Comparison of ENCODE assay signal across 16 mouse cellular contexts in the genomic region with DNA sequence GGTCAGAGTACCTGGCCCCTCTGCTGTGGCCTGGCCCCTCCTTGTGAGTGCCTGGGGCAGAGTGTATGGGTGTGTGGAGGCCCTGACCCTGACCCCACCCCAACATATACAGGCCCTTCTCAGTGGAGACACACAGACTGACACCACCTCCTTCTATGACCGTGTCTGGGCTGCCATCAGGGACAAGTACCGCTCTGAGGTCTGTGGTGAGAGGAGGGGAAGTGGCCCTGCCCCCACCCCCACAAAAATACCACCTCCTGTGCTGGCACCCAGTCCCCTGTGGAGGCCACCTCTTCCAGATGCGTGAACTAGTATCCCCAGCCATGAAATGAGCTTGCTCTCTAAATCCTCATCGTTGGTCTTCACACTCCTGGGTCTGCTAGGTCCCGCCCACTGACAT. TPM values are rescaled to one million over a fixed set of nuclear protein-coding genes. Genes with fewer than 3 reads are reported as not detected.
DNase-seq lines count a peak whose midpoint lies in the region; ATAC-seq and TF ChIP-seq lines count a peak whose summit lies in the region.
"Had no signal": no experiment of that assay in that cellular context is flagged by ENCODE, and none has a peak within 500 bp of the region (broad histone marks: within the 10 kb centered on the region; RNA-seq: fewer than 3 reads in every experiment).

No protein-coding gene starts in this region.

- H3K4me1 ChIP-seq in forebrain, embryonic 13.5 days: 0 out of 2 replicates have a peak, but pooled peaks cover 2% of the 10 kb centered on the region
- 0 out of 2 replicates have a peak, but pooled peaks cover 2% of the 10 kb centered on the region for H3K4me1 ChIP-seq in forebrain, embryonic 11.5 days (replicated peaks; ENCODE audit: control insufficient read depth, insufficient read depth, low read length)
- no peaks in the 10 kb centered on the region for H3K4me1 ChIP-seq in liver, embryonic 12.5 days
- H3K4me1 ChIP-seq in liver, postnatal 0 days (ENCODE audit: insufficient read depth): no peaks in the 10 kb centered on the region
- no peaks in the 10 kb centered on the region for H3K4me1 ChIP-seq in hindbrain, postnatal 0 days (ENCODE audit: insufficient read depth, low read length)

- no peaks in the 10 kb centered on the region for H3K27me3 ChIP-seq in forebrain, embryonic 13.5 days
- no peaks in the 10 kb centered on the region for H3K27me3 ChIP-seq in forebrain, embryonic 11.5 days (ENCODE audit: control insufficient read depth, insufficient read depth, low read length)
- H3K27me3 ChIP-seq in liver, embryonic 12.5 days (replicated peaks): no peaks in the 10 kb centered on the region
- H3K27me3 ChIP-seq in liver, postnatal 0 days (ENCODE audit: insufficient read depth, low read length): no peaks in the 10 kb centered on the region
- H3K27me3 ChIP-seq in hindbrain, postnatal 0 days (ENCODE audit: insufficient read depth, low read length): no peaks in the 10 kb centered on the region
- H3K27me3 ChIP-seq: Patski had no signal

- H3K9me3 ChIP-seq in forebrain, embryonic 13.5 days (replicated peaks): no peaks in the 10 kb centered on the region
- no peaks in the 10 kb centered on the region for H3K9me3 ChIP-seq in forebrain, embryonic 11.5 days (ENCODE audit: control insufficient read depth, low read length)
- H3K9me3 ChIP-seq in liver, embryonic 12.5 days (replicated peaks): no peaks in the 10 kb centered on the region
- no peaks in the 10 kb centered on the region for H3K9me3 ChIP-seq in liver, postnatal 0 days (ENCODE audit: low read length)
- no peaks in the 10 kb centered on the region for H3K9me3 ChIP-seq in hindbrain, postnatal 0 days (ENCODE audit: low read length)

- H3K4me2 ChIP-seq in forebrain, embryonic 13.5 days: no peak overlapping the region
- no peak overlapping the region for H3K4me2 ChIP-seq in forebrain, embryonic 11.5 days (ENCODE audit: low read depth, low read length, severe bottlenecking)
- H3K4me2 ChIP-seq in liver, embryonic 12.5 days: no peak overlapping the region
- no peak overlapping the region for H3K4me2 ChIP-seq in liver, postnatal 0 days (ENCODE audit: low read depth, low read length)
- H3K4me2 ChIP-seq in hindbrain, postnatal 0 days (ENCODE audit: low read depth, low read length): no peak overlapping the region

- DNase-seq in forebrain, embryonic 11.5 days (ENCODE audit: low spot score): no peak
- DNase-seq in liver, postnatal 0 days: no peak
- DNase-seq in hindbrain, postnatal 0 days (ENCODE audit: low spot score): no peak
- no peak for DNase-seq in testis, postnatal 14 days (ENCODE audit: low spot score)
- DNase-seq: cerebellum, adult 8-10 months; embryo, embryonic 11 days; kidney, postnatal 36 days; lung, postnatal 4 days had no signal

- ATAC-seq in forebrain, embryonic 13.5 days: peak; percentile 22; the same call in 1 of the 2 replicates
- no peak for ATAC-seq in forebrain, embryonic 11.5 days (replicated peaks; ENCODE audit: low FRiP score)
- ATAC-seq in liver, embryonic 12.5 days: peak; percentile 21; the same call in 1 of the 2 replicates
- no peak for ATAC-seq in liver, postnatal 0 days
- peak; percentile 19 for ATAC-seq in activated CD4-positive, CD25-positive, alpha-beta regulatory T cell, adult 4 months
- ATAC-seq in hindbrain, postnatal 0 days: 0 out of 2 replicates have a peak, but pooled peaks have one; percentile 1
- ATAC-seq in erythroblast, adult 5-6 weeks (replicated peaks; ENCODE audit: low FRiP score, poor library complexity, severe bottlenecking): no peak
- ATAC-seq: Patski had no signal

- WGBS in forebrain, embryonic 13.5 days: 87% methylated on average over 5 of the region's 5 CpGs
- 89% methylated on average over 5 of the region's 5 CpGs for WGBS in forebrain, embryonic 11.5 days
- 63% methylated on average over 5 of the region's 5 CpGs for WGBS in liver, embryonic 12.5 days (ENCODE audit: insufficient replicate concordance)
- 74% methylated on average over 5 of the region's 5 CpGs for WGBS in liver, postnatal 0 days (ENCODE audit: insufficient replicate concordance)
- 83% methylated on average over 5 of the region's 5 CpGs for WGBS in hindbrain, postnatal 0 days

- TF ChIP-seq CTCF in liver, postnatal 0 days (IDR thresholded peaks at IDR 0.05; ENCODE audit: low read depth): no peak
- TF ChIP-seq CTCF in hindbrain, postnatal 0 days (IDR thresholded peaks at IDR 0.05; ENCODE audit: low read depth): no peak

- no peak overlapping the region for H3K9ac ChIP-seq in forebrain, embryonic 13.5 days
- H3K9ac ChIP-seq in forebrain, embryonic 11.5 days (ENCODE audit: low read length): no peak overlapping the region
- H3K9ac ChIP-seq in liver, embryonic 12.5 days: no peak overlapping the region
- no peak overlapping the region for H3K9ac ChIP-seq in liver, postnatal 0 days (replicated peaks)
- no peak overlapping the region for H3K9ac ChIP-seq in hindbrain, postnatal 0 days (replicated peaks; ENCODE audit: low read length)

- no peak for TF ChIP-seq EP300 in liver, postnatal 0 days (IDR thresholded peaks at IDR 0.05; ENCODE audit: low read depth)

- no peak overlapping the region for H3K27ac ChIP-seq in forebrain, embryonic 13.5 days
- H3K27ac ChIP-seq in forebrain, embryonic 11.5 days (ENCODE audit: low read depth, low read length): no peak overlapping the region
- H3K27ac ChIP-seq in liver, embryonic 12.5 days: no peak overlapping the region
- no peak overlapping the region for H3K27ac ChIP-seq in liver, postnatal 0 days (ENCODE audit: low read depth)
- no peak overlapping the region for H3K27ac ChIP-seq in hindbrain, postnatal 0 days

- H3K4me3 ChIP-seq in forebrain, embryonic 13.5 days: no peak overlapping the region
- no peak overlapping the region for H3K4me3 ChIP-seq in forebrain, embryonic 11.5 days (ENCODE audit: low read depth, low read length)
- H3K4me3 ChIP-seq in liver, embryonic 12.5 days: no peak overlapping the region
- no peak overlapping the region for H3K4me3 ChIP-seq in liver, postnatal 0 days (ENCODE audit: low read depth, low read length)
- no peak overlapping the region for H3K4me3 ChIP-seq in hindbrain, postnatal 0 days (ENCODE audit: low read length)

- peaks cover 96% of the 10 kb centered on the region for H3K36me3 ChIP-seq in forebrain, embryonic 13.5 days (ENCODE audit: poor library complexity, severe bottlenecking)
- peaks cover 38% of the 10 kb centered on the region for H3K36me3 ChIP-seq in forebrain, embryonic 11.5 days (ENCODE audit: control insufficient read depth, insufficient read depth, low read length)
- H3K36me3 ChIP-seq in liver, embryonic 12.5 days: peaks cover 88% of the 10 kb centered on the region
- peaks cover 71% of the 10 kb centered on the region for H3K36me3 ChIP-seq in liver, postnatal 0 days (replicated peaks; ENCODE audit: insufficient read depth, low read length)
- peaks cover 75% of the 10 kb centered on the region for H3K36me3 ChIP-seq in hindbrain, postnatal 0 days (ENCODE audit: insufficient read depth, low read length)

RNA-seq across cellular contexts. Expression of gene Prkcsh, which starts 8.4 kb away (rescaled TPM):
- 84.2 and 89.6 TPM in 2 replicates for polyA plus RNA-seq in forebrain, embryonic 13.5 days (2015; fragmentation: Nextera tagmentation; extraction: Ambion mirVana)
- polyA plus RNA-seq in forebrain, embryonic 11.5 days (2014; fragmentation: Nextera tagmentation; extraction: Ambion mirVana): 86.9 and 94.3 TPM in 2 replicates
- 65.0 and 68.5 TPM in 2 replicates for polyA plus RNA-seq in liver, embryonic 12.5 days (2016; fragmentation: Nextera tagmentation; extraction: Ambion mirVana)
- 47.0 and 47.6 TPM in 2 replicates for polyA plus RNA-seq in liver, postnatal 0 days (2015; fragmentation: Nextera tagmentation; extraction: Ambion mirVana)
- 10 to 100 TPM; 28.9 to 43.9 TPM for polyA plus RNA-seq in activated CD4-positive, CD25-positive, alpha-beta regulatory T cell, adult 4 months (2017; shearing (Covaris generic))
- 84.9 and 89.7 TPM in 2 replicates for total RNA-seq in hindbrain, postnatal 0 days (2014; rRNA removed)
- 67.5 and 69.7 TPM in 2 replicates for polyA plus RNA-seq in hindbrain, postnatal 0 days (2015; fragmentation: Nextera tagmentation; extraction: Ambion mirVana)
- 13.1 and 13.4 TPM in 2 replicates for total RNA-seq in erythroblast, adult 5-6 weeks (2015; ENCODE audit: low replicate concordance)
- 20.2 and 25.0 TPM in 2 replicates for total RNA-seq in erythroblast, adult 5-6 weeks (2017; ENCODE audit: low replicate concordance)

RNA-seq across cellular contexts. Expression of gene Ccdc151, which starts 8.6 kb away (rescaled TPM):
- 4.0 and 4.6 TPM in 2 replicates for polyA plus RNA-seq in forebrain, embryonic 13.5 days (2015; fragmentation: Nextera tagmentation; extraction: Ambion mirVana)
- 4.2 and 6.9 TPM in 2 replicates for polyA plus RNA-seq in forebrain, embryonic 11.5 days (2014; fragmentation: Nextera tagmentation; extraction: Ambion mirVana)
- polyA plus RNA-seq in liver, embryonic 12.5 days (2016; fragmentation: Nextera tagmentation; extraction: Ambion mirVana): 0.12 TPM in 1 of 2 replicates, not detected in the other
- not detected in 2 replicates for polyA plus RNA-seq in liver, postnatal 0 days (2015; fragmentation: Nextera tagmentation; extraction: Ambion mirVana)
- not detected for polyA plus RNA-seq in activated CD4-positive, CD25-positive, alpha-beta regulatory T cell, adult 4 months (2017; shearing (Covaris generic))
- total RNA-seq in hindbrain, postnatal 0 days (2014; rRNA removed): 3.3 and 6.0 TPM in 2 replicates
- 4.2 and 4.6 TPM in 2 replicates for polyA plus RNA-seq in hindbrain, postnatal 0 days (2015; fragmentation: Nextera tagmentation; extraction: Ambion mirVana)
- total RNA-seq in erythroblast, adult 5-6 weeks (2015; ENCODE audit: low replicate concordance): 4.2 TPM in 1 of 2 replicates, not detected in the other
- 0.84 and 0.85 TPM in 2 replicates for total RNA-seq in erythroblast, adult 5-6 weeks (2017; ENCODE audit: low replicate concordance)
- total RNA-seq: gastrocnemius, adult 8-10 months had no signal
- polyA plus RNA-seq: heart, embryonic 14.5 days had no signal

RNA-seq across cellular contexts. Expression of gene Rgl3, which starts 21.8 kb away (rescaled TPM):
- polyA plus RNA-seq in forebrain, embryonic 13.5 days (2015; fragmentation: Nextera tagmentation; extraction: Ambion mirVana): 1.1 and 1.2 TPM in 2 replicates
- 1.1 and 3.4 TPM in 2 replicates for polyA plus RNA-seq in forebrain, embryonic 11.5 days (2014; fragmentation: Nextera tagmentation; extraction: Ambion mirVana)
- 0.20 and 0.46 TPM in 2 replicates for polyA plus RNA-seq in liver, embryonic 12.5 days (2016; fragmentation: Nextera tagmentation; extraction: Ambion mirVana)
- 0.14 and 0.32 TPM in 2 replicates for polyA plus RNA-seq in liver, postnatal 0 days (2015; fragmentation: Nextera tagmentation; extraction: Ambion mirVana)
- not detected for polyA plus RNA-seq in activated CD4-positive, CD25-positive, alpha-beta regulatory T cell, adult 4 months (2017; shearing (Covaris generic))
- 4.2 and 5.1 TPM in 2 replicates for total RNA-seq in hindbrain, postnatal 0 days (2014; rRNA removed)
- 2.5 and 3.5 TPM in 2 replicates for polyA plus RNA-seq in hindbrain, postnatal 0 days (2015; fragmentation: Nextera tagmentation; extraction: Ambion mirVana)
- not detected in 2 replicates for total RNA-seq in erythroblast, adult 5-6 weeks (2015; ENCODE audit: low replicate concordance)
- not detected in 2 replicates for total RNA-seq in erythroblast, adult 5-6 weeks (2017; ENCODE audit: low replicate concordance)

RNA-seq across cellular contexts. Expression of gene Elavl3, which starts 40.8 kb away (rescaled TPM):
- 63.7 and 66.4 TPM in 2 replicates for polyA plus RNA-seq in forebrain, embryonic 13.5 days (2015; fragmentation: Nextera tagmentation; extraction: Ambion mirVana)
- polyA plus RNA-seq in forebrain, embryonic 11.5 days (2014; fragmentation: Nextera tagmentation; extraction: Ambion mirVana): 53.5 and 60.0 TPM in 2 replicates
- polyA plus RNA-seq in liver, embryonic 12.5 days (2016; fragmentation: Nextera tagmentation; extraction: Ambion mirVana): 0.02 TPM in 1 of 2 replicates, not detected in the other
- polyA plus RNA-seq in liver, postnatal 0 days (2015; fragmentation: Nextera tagmentation; extraction: Ambion mirVana): not detected in 2 replicates
- polyA plus RNA-seq in activated CD4-positive, CD25-positive, alpha-beta regulatory T cell, adult 4 months (2017; shearing (Covaris generic)): not detected
- total RNA-seq in hindbrain, postnatal 0 days (2014; rRNA removed): 192 and 204 TPM in 2 replicates
- 69.9 and 71.7 TPM in 2 replicates for polyA plus RNA-seq in hindbrain, postnatal 0 days (2015; fragmentation: Nextera tagmentation; extraction: Ambion mirVana)
- not detected in 2 replicates for total RNA-seq in erythroblast, adult 5-6 weeks (2015; ENCODE audit: low replicate concordance)
- not detected in 2 replicates for total RNA-seq in erythroblast, adult 5-6 weeks (2017; ENCODE audit: low replicate concordance)
- total RNA-seq: liver, adult 2 months had no signal
- polyA plus RNA-seq: liver, adult 2 months had no signal

RNA-seq across cellular contexts. Expression of gene Epor, which starts 47.7 kb away (rescaled TPM):
- 0.99 and 1.9 TPM in 2 replicates for polyA plus RNA-seq in forebrain, embryonic 13.5 days (2015; fragmentation: Nextera tagmentation; extraction: Ambion mirVana)
- polyA plus RNA-seq in forebrain, embryonic 11.5 days (2014; fragmentation: Nextera tagmentation; extraction: Ambion mirVana): 6.7 and 7.0 TPM in 2 replicates
- 155 and 158 TPM in 2 replicates for polyA plus RNA-seq in liver, embryonic 12.5 days (2016; fragmentation: Nextera tagmentation; extraction: Ambion mirVana)
- 40.6 and 41.6 TPM in 2 replicates for polyA plus RNA-seq in liver, postnatal 0 days (2015; fragmentation: Nextera tagmentation; extraction: Ambion mirVana)
- polyA plus RNA-seq in activated CD4-positive, CD25-positive, alpha-beta regulatory T cell, adult 4 months (2017; shearing (Covaris generic)): under 1 TPM in 1 of 2 experiments, not detected in 1; 0.36 TPM
- 0.89 and 1.7 TPM in 2 replicates for total RNA-seq in hindbrain, postnatal 0 days (2014; rRNA removed)
- polyA plus RNA-seq in hindbrain, postnatal 0 days (2015; fragmentation: Nextera tagmentation; extraction: Ambion mirVana): 2.3 TPM in 2 replicates
- 68.1 and 70.3 TPM in 2 replicates for total RNA-seq in erythroblast, adult 5-6 weeks (2015; ENCODE audit: low replicate concordance)
- 70.3 and 91.0 TPM in 2 replicates for total RNA-seq in erythroblast, adult 5-6 weeks (2017; ENCODE audit: low replicate concordance)

Comparison
In these comparisons a context has a peak if more than half of its experiments do, and no peak if none do; other contexts are left out.
1. ATAC-seq: peak in forebrain, embryonic 13.5 days (single experiment), liver, embryonic 12.5 days (single experiment), activated CD4-positive, CD25-positive, alpha-beta regulatory T cell, adult 4 months (single experiment) and hindbrain, postnatal 0 days (single experiment); none in forebrain, embryonic 11.5 days (single experiment), liver, postnatal 0 days (single experiment) and erythroblast, adult 5-6 weeks (single experiment).